Comparison of ENCODE assay signal across 26 mouse cellular contexts in genomic region chr1:14680443-14680842, GRCm38 (mm10).
"Had no signal": no experiment of that assay in that cellular context is flagged by ENCODE, and none has a peak within 500 bp of the region (broad histone marks: within the 10 kb centered on the region; RNA-seq: fewer than 3 reads in every experiment).

No protein-coding gene starts in this region.

- H3K27me3 ChIP-seq: heart, embryonic 12.5 days; hindbrain, embryonic 13.5 days; hindbrain, embryonic 15.5 days; kidney, embryonic 15.5 days; limb, embryonic 12.5 days; liver, embryonic 12.5 days had no signal

- DNase-seq: gastrocnemius, adult 2 months; gastrocnemius, postnatal 10 days; gastrocnemius, postnatal 36 days; heart, adult 18-20 months; heart, postnatal 10 days; heart, postnatal 4 days; kidney, adult 11 months; kidney, adult 2 months; kidney, adult 9 months; kidney, postnatal 14 days; kidney, postnatal 36 days; liver had no signal

- H3K4me2 ChIP-seq: heart, embryonic 12.5 days; hindbrain, embryonic 13.5 days; hindbrain, embryonic 15.5 days; kidney, embryonic 15.5 days; limb, embryonic 12.5 days; liver, embryonic 12.5 days had no signal

- H3K9me3 ChIP-seq: heart, embryonic 10.5 days; heart, embryonic 12.5 days; hindbrain, embryonic 13.5 days; hindbrain, embryonic 15.5 days; kidney, embryonic 15.5 days; limb, embryonic 10.5 days; limb, embryonic 12.5 days; liver, embryonic 12.5 days had no signal

- H3K4me3 ChIP-seq: gastrocnemius, adult 2 months; heart, embryonic 10.5 days; heart, embryonic 12.5 days; hindbrain, embryonic 13.5 days; hindbrain, embryonic 15.5 days; kidney, embryonic 15.5 days; layer of hippocampus, adult 2 months; left cerebral cortex, adult 2 months; limb, embryonic 10.5 days; limb, embryonic 12.5 days; liver, embryonic 12.5 days had no signal

- H3K9ac ChIP-seq: heart, embryonic 12.5 days; hindbrain, embryonic 13.5 days; hindbrain, embryonic 15.5 days; kidney, embryonic 15.5 days; limb, embryonic 12.5 days; liver, embryonic 12.5 days; liver, embryonic 14.5 days had no signal

- H3K4me1 ChIP-seq: heart, embryonic 10.5 days; heart, embryonic 12.5 days; hindbrain, embryonic 13.5 days; hindbrain, embryonic 15.5 days; kidney, embryonic 15.5 days; limb, embryonic 12.5 days; liver, embryonic 12.5 days had no signal

- ATAC-seq: hindbrain, postnatal 0 days; intestine, embryonic 16.5 days; liver, embryonic 12.5 days had no signal

- H3K36me3 ChIP-seq: heart, embryonic 10.5 days; heart, embryonic 12.5 days; hindbrain, embryonic 13.5 days; hindbrain, embryonic 15.5 days; kidney, embryonic 15.5 days; limb, embryonic 10.5 days; limb, embryonic 12.5 days; liver, embryonic 12.5 days had no signal

- H3K27ac ChIP-seq: gastrocnemius, adult 2 months; heart, embryonic 10.5 days; hindbrain, embryonic 13.5 days; hindbrain, embryonic 15.5 days; hindbrain, postnatal 0 days; kidney, embryonic 15.5 days; kidney, postnatal 0 days; layer of hippocampus, adult 2 months; left cerebral cortex, adult 2 months; limb, embryonic 10.5 days; limb, embryonic 12.5 days; liver, embryonic 12.5 days; liver, embryonic 14.5 days had no signal
